ENCODE assay signal across 8 mouse cellular contexts in the genomic region with DNA sequence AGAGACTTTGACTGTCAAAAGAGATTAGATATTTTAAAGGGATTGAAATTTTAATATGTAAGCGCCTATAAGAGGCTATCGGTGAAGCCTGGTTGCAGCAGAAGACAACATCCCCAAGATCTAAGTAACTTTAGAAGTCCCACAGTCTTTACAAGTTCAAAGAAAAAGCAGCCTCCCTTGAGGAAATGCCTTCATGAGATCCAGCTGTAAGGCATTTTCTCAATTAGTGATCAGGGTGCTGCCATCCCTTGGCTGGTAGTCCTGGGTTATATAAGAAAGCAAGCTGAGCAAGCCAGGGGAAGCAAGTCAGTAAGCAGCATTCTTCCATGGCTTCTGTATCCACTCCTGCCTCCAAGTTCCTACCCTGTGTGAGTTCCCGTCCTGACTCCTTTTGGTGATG. TPM values are rescaled to one million over a fixed set of nuclear protein-coding genes. Genes with fewer than 3 reads are reported as not detected.
DNase-seq lines count a peak whose midpoint lies in the region; ATAC-seq and TF ChIP-seq lines count a peak whose summit lies in the region.
"Not testable (repeated sequence)": the region's sequence is repeated elsewhere in the genome, so short reads cannot be mapped to it uniquely, and the experiment has no call there.

A gene (plus strand): TSS at position 301 of the 400 bp plus-strand sequence.

- not testable (repeated sequence) for H3K4me3 ChIP-seq in bone marrow macrophage, adult 2 months (ENCODE audit: insufficient read depth, low read length); forebrain, embryonic 15.5 days; heart, embryonic 11.5 days (ENCODE audit: low read depth, low read length); hindbrain, embryonic 16.5 days (ENCODE audit: low read length); liver, embryonic 14.5 days (ENCODE audit: insufficient read depth in 1 of 2, low read depth in 2 of 2, low read length in 2 of 2); midbrain, embryonic 16.5 days (ENCODE audit: low read depth, low read length)

- peaks cover 11% of the 10 kb centered on the region for H3K4me1 ChIP-seq in bone marrow macrophage, adult 2 months (ENCODE audit: control insufficient read depth, insufficient read depth, low read length)
- peaks cover 17% of the 10 kb centered on the region for H3K4me1 ChIP-seq in forebrain, embryonic 15.5 days
- H3K4me1 ChIP-seq in heart, embryonic 11.5 days (ENCODE audit: control insufficient read depth, insufficient read depth, low read length), result peaks cover 10% of the 10 kb centered on the region; the same call in 1 of the 2 replicates
- not testable (repeated sequence) for H3K4me1 ChIP-seq in hindbrain, embryonic 16.5 days (ENCODE audit: control insufficient read depth, insufficient read depth, low read depth, low read length)
- H3K4me1 ChIP-seq in liver, embryonic 14.5 days (replicated peaks; ENCODE audit: control insufficient read depth in 2 of 2, insufficient read depth in 2 of 2, low read length in 1 of 2), result peaks cover 13 to 16% of the 10 kb centered on the region in 2 experiments
- peaks cover 13% of the 10 kb centered on the region for H3K4me1 ChIP-seq in midbrain, embryonic 16.5 days (ENCODE audit: control insufficient read depth, insufficient read depth, low read length)

- DNase-seq in layer of hippocampus, postnatal 36 days; liver, embryonic 14.5 days (ENCODE audit: low read depth in 3 of 3, low spot score in 3 of 3); urinary bladder, adult 2 months (ENCODE audit: low spot score): not testable (repeated sequence)

- not testable (repeated sequence) for H3K27ac ChIP-seq in bone marrow macrophage, adult 2 months (ENCODE audit: insufficient read depth, low read depth, low read length); forebrain, embryonic 15.5 days (replicated peaks); heart, embryonic 11.5 days (ENCODE audit: low read depth, low read length); hindbrain, embryonic 16.5 days (ENCODE audit: low read depth, low read length); liver, embryonic 14.5 days; midbrain, embryonic 16.5 days (ENCODE audit: low read length)

- TF ChIP-seq CTCF in bone marrow macrophage, adult 2 months (IDR thresholded peaks at IDR 0.05; ENCODE audit: low read depth, low read length); liver, embryonic 14.5 days (IDR thresholded peaks at IDR 0.05; ENCODE audit: low read depth): not testable (repeated sequence)

- TF ChIP-seq POLR2A in bone marrow macrophage, adult 2 months (IDR thresholded peaks at IDR 0.05; ENCODE audit: borderline replicate concordance, low read depth, low read length), result not testable (repeated sequence)

- not testable (repeated sequence) for H3K9me3 ChIP-seq in forebrain, embryonic 15.5 days; heart, embryonic 11.5 days (replicated peaks; ENCODE audit: control insufficient read depth, low read length); hindbrain, embryonic 16.5 days (ENCODE audit: control insufficient read depth, low read length); liver, embryonic 14.5 days (ENCODE audit: control insufficient read depth, low read length); midbrain, embryonic 16.5 days (replicated peaks; ENCODE audit: control insufficient read depth, low read length, poor library complexity, severe bottlenecking)

- not testable (repeated sequence) for ATAC-seq in forebrain, embryonic 15.5 days (replicated peaks); heart, embryonic 11.5 days (replicated peaks; ENCODE audit: insufficient number of reproducible peaks, low FRiP score, low TSS enrichment); hindbrain, embryonic 16.5 days; liver, embryonic 14.5 days (ENCODE audit: insufficient read depth); midbrain, embryonic 16.5 days

- 88% methylated on average over 3 of the region's 3 CpGs for WGBS in forebrain, embryonic 15.5 days
- 84% methylated on average over 3 of the region's 3 CpGs for WGBS in heart, embryonic 11.5 days (ENCODE audit: insufficient replicate concordance)
- 77% methylated on average over 3 of the region's 3 CpGs for WGBS in hindbrain, embryonic 16.5 days
- WGBS in liver, embryonic 14.5 days (ENCODE audit: insufficient replicate concordance), result 59% methylated on average over 3 of the region's 3 CpGs
- WGBS in midbrain, embryonic 16.5 days, result 88% methylated on average over 3 of the region's 3 CpGs

- H3K4me2 ChIP-seq in forebrain, embryonic 15.5 days (replicated peaks); heart, embryonic 11.5 days; hindbrain, embryonic 16.5 days (ENCODE audit: low read length); liver, embryonic 14.5 days (ENCODE audit: low read depth); midbrain, embryonic 16.5 days (ENCODE audit: low read length): not testable (repeated sequence)

- not testable (repeated sequence) for H3K27me3 ChIP-seq in forebrain, embryonic 15.5 days; heart, embryonic 11.5 days (ENCODE audit: control insufficient read depth, insufficient read depth, low read length); hindbrain, embryonic 16.5 days (replicated peaks; ENCODE audit: control insufficient read depth, insufficient read depth, low read length); liver, embryonic 14.5 days (ENCODE audit: control insufficient read depth, insufficient read depth, low read length); midbrain, embryonic 16.5 days (ENCODE audit: control insufficient read depth, insufficient read depth, low read depth, low read length)

- H3K9ac ChIP-seq in forebrain, embryonic 15.5 days (replicated peaks); heart, embryonic 11.5 days (ENCODE audit: low read depth, low read length); hindbrain, embryonic 16.5 days (ENCODE audit: low read depth, low read length); liver, embryonic 14.5 days (replicated peaks); midbrain, embryonic 16.5 days (ENCODE audit: low read depth, low read length): not testable (repeated sequence)

- TF ChIP-seq EP300 in liver, embryonic 14.5 days (IDR thresholded peaks at IDR 0.05; ENCODE audit: low read depth), result not testable (repeated sequence)

- not testable (repeated sequence) for H3K36me3 ChIP-seq in forebrain, embryonic 15.5 days; heart, embryonic 11.5 days (ENCODE audit: control insufficient read depth, insufficient read depth, low read length); hindbrain, embryonic 16.5 days (ENCODE audit: control insufficient read depth, insufficient read depth, low read length); liver, embryonic 14.5 days (replicated peaks; ENCODE audit: control insufficient read depth, insufficient read depth, low read depth); midbrain, embryonic 16.5 days (ENCODE audit: control insufficient read depth, insufficient read depth, low read length)

RNA-seq across cellular contexts. Expression of the gene that starts here (rescaled TPM):
- polyA plus RNA-seq in bone marrow macrophage, adult 2 months (2012; ENCODE audit: insufficient read depth, insufficient read length, missing spikeins), result 40.7 and 41.7 TPM in 2 replicates
- polyA plus RNA-seq in forebrain, embryonic 15.5 days (2015; fragmentation: Nextera tagmentation; extraction: Ambion mirVana), result 64.6 and 67.6 TPM in 2 replicates
- 32.3 and 34.6 TPM in 2 replicates for polyA plus RNA-seq in heart, embryonic 11.5 days (2014; fragmentation: Nextera tagmentation; extraction: Ambion mirVana)
- 41.4 and 41.8 TPM in 2 replicates for polyA plus RNA-seq in hindbrain, embryonic 16.5 days (2015; fragmentation: Nextera tagmentation; extraction: Ambion mirVana)
- 10 to 100 TPM; 52.2 to 57.7 TPM for total RNA-seq in layer of hippocampus, postnatal 36 days (2021)
- 8.2 and 11.8 TPM in 2 replicates for polyA plus RNA-seq in liver, embryonic 14.5 days (2012; rRNA removed)
- polyA plus RNA-seq in liver, embryonic 14.5 days (2014; fragmentation: Nextera tagmentation; extraction: Ambion mirVana), result 15.1 and 15.3 TPM in 2 replicates
- 49.0 and 50.4 TPM in 2 replicates for polyA plus RNA-seq in midbrain, embryonic 16.5 days (2015; fragmentation: Nextera tagmentation; extraction: Ambion mirVana)
- 45.3 and 50.5 TPM in 2 replicates for polyA plus RNA-seq in urinary bladder, adult 2 months (2012; rRNA removed)
